Mouse (Mus musculus) neural tube, embryonic 14.5 days (tissue): ENCODE measurements around the gene Slc18a2. TPM values are rescaled to one million over a fixed set of nuclear protein-coding genes. Genes with fewer than 3 reads are reported as not detected.

ENCODE experiments used
- ATAC-seq: fragments of 200-750 bp; cut with Nextera tagmentation; 2 replicates; pipeline ENCODE4 v1.8.0; 2017; ENCODE audit warnings: low read depth, mild to moderate bottlenecking, moderate TSS enrichment, moderate library complexity
- H3K27ac ChIP-seq: fragments of 300-500 bp; sonication (generic); 2 replicates; pipeline ENCODE4 v1.5.1; 2014; ENCODE audit warnings: low read depth, mild to moderate bottlenecking, control low read depth, low read length, moderate library complexity, mixed read lengths
- H3K27me3 ChIP-seq: fragments of 300-500 bp; sonication (generic); 2 replicates; pipeline ENCODE4 v1.6.1; 2014; ENCODE audit warnings: low read length; ENCODE audit not compliant: control insufficient read depth, insufficient read depth
- H3K36me3 ChIP-seq: fragments of 300-500 bp; sonication (generic); 2 replicates; pipeline ENCODE4 v1.6.1; 2014; ENCODE audit warnings: low read length, mixed read lengths; ENCODE audit not compliant: control insufficient read depth, insufficient read depth
- H3K4me1 ChIP-seq: fragments of 300-500 bp; sonication (generic); 2 replicates; pipeline ENCODE4 v1.6.1; 2014; ENCODE audit warnings: low read length; ENCODE audit not compliant: control insufficient read depth, insufficient read depth
- H3K4me2 ChIP-seq: fragments of 300-500 bp; sonication (generic); 2 replicates; pipeline ENCODE4 v1.6.1; 2014; ENCODE audit warnings: mild to moderate bottlenecking, low read depth, low read length, control low read depth
- H3K4me3 ChIP-seq: fragments of 300-500 bp; sonication (generic); 2 replicates; pipeline ENCODE4 v1.5.1; 2014; ENCODE audit warnings: low read depth, low read length, control low read depth, mixed read lengths
- H3K9ac ChIP-seq: fragments of 300-500 bp; sonication (generic); replicated peaks from 2 replicates; pipeline ENCODE4 v1.6.1; 2014; ENCODE audit warnings: low read depth, mild to moderate bottlenecking, control low read depth, low read length, mixed read lengths
- H3K9me3 ChIP-seq: fragments of 300-500 bp; sonication (generic); 2 replicates; pipeline ENCODE4 v1.6.1; 2016; ENCODE audit warnings: low read length; ENCODE audit not compliant: control insufficient read depth
- WGBS: fragments of 180-500 bp; shearing (Covaris S2); extraction: QIAGEN DNeasy Blood & Tissue Kit; methylation state at CpG from one replicate; pipeline ENCODE4 v1.1.7; 2014; 5-methylcytosine and 5-hydroxymethylcytosine counted together
- polyA plus RNA-seq: library from polyadenylated mRNA; unstranded; fragments of >200 nt; fragmentation: Nextera tagmentation; extraction: Ambion mirVana; gene quantifications from 2 replicates; pipeline ENCODE4 v1.2.1, GENCODE M21; 2014

The Slc18a2 gene
- polyA plus RNA-seq, 1 experiment from 2014 or later: 10.4 TPM

DNA sequence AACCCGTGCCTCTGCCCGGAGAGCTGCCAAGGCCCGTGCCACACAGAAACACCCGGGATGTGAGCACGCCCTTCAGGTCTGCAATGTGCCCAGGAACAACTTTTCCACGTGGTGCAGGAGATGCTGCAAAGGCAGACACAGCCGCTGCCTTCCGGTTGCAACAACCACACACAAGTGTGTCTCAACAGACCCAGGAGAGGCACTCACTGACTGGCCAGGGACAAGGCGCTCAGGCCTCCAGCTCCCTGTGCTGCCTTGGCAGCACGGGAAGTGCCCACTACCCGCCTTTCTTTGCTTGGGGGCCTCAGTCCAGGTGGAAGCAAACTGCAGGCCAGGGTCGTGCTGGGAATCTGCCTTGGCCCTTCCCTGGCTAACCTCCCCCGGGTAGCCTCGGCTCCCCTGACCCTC, 83.6 kb downstream of the Slc18a2 start:
- Histone ChIP-seq H3K27ac (no peak overlapping the region), H3K9ac (peak overlapping the region; percentile 82), H3K9me3 (no peaks in the 10 kb centered on the region), H3K4me3 (peak overlapping the region; percentile 87), H3K4me1 (peaks cover 28% of the 10 kb centered on the region), H3K4me2 (peak overlapping the region; percentile 100), H3K27me3 (no peaks in the 10 kb centered on the region), H3K36me3 (no peaks in the 10 kb centered on the region)
- ATAC-seq: no peak; the same call in 1 of the 2 replicates
- 0% methylated on average over 14 of the region's 14 CpGs for WGBS

DNA sequence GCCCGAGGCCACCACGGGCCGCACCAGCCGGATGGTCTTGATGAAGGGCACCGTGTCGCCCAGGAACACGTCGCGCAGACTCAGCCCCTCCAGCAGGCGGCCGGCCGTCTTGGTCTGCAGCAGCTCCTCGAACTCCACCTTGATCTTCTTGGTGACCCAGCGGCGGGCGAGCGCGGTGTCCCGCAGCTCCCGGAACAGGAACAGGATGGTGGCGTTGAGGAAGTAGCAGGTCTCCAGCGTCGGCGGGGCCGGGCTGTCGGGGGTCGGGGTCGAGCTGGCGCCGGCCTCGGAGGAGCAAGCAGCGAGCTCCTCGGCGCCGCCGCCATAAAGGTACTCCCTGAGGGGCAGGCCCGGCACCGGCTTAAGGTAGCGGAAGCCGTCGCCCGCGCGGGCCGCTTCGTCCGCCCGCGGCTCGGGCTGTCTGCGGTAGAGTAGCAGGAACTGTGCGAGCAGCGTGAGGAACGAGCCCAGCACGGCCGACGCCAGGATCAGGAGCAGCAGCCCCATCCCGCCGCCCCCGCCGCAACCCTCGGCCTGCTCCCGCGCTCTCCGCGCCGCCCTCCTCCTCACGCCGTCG, 84.5 kb downstream of the Slc18a2 start:
- no peaks in the 10 kb centered on the region for H3K27me3 ChIP-seq
- peak; percentile 69 for ATAC-seq
- no peaks in the 10 kb centered on the region for H3K36me3 ChIP-seq
- H3K4me2 ChIP-seq: peak overlapping the region; percentile 100
- peak overlapping the region; percentile 82 for H3K9ac ChIP-seq
- peak overlapping the region; percentile 93 for H3K27ac ChIP-seq
- no peaks in the 10 kb centered on the region for H3K9me3 ChIP-seq
- H3K4me3 ChIP-seq: peak overlapping the region; percentile 87
- H3K4me1 ChIP-seq: peaks cover 28% of the 10 kb centered on the region
- 0% methylated on average over 41 of the region's 70 CpGs for WGBS

Other genes with a start within 250 kb of the Slc18a2 start
- 54.9 and 59.5 TPM in 2 replicates for gene Shtn1, start 184.8 kb upstream of the Slc18a2 start, polyA plus RNA-seq
- not detected in 2 replicates for gene Vax1, start 90.8 kb upstream of the Slc18a2 start, polyA plus RNA-seq
- 0.22 TPM in 1 of 2 replicates, not detected in the other for gene Kcnk18, start 41.7 kb upstream of the Slc18a2 start, polyA plus RNA-seq
- 5.0 and 10.5 TPM in 2 replicates for gene Rps12-ps3, start 61.4 kb downstream of the Slc18a2 start, polyA plus RNA-seq
- 18.2 and 19.8 TPM in 2 replicates for gene Pdzd8, start 84.9 kb downstream of the Slc18a2 start, polyA plus RNA-seq
- gene Emx2, start 197.5 kb downstream of the Slc18a2 start, polyA plus RNA-seq: not detected in 2 replicates